Mouse (Mus musculus) ES-Bruce4 (cell line): ENCODE results near the gene Hbq1a.

Experiments used
- CTCF ChIP-seq: IDR thresholded peaks from one replicate; pipeline ENCODE4 v1.8.1; 2011; ENCODE audit warnings: low read depth, low read length
- POLR2A ChIP-seq: IDR thresholded peaks from one replicate; pipeline ENCODE4 v1.8.1; 2011; ENCODE audit warnings: low read length; ENCODE audit not compliant: insufficient read depth

- TF ChIP-seq CTCF (no peak), POLR2A (no peak)
Measured at GRCm38 (mm10) chr11:32320507-32321195, 20.8 kb downstream of the Hbq1a start.
